Mouse (Mus musculus): ENCODE data around the gene Slc16a10. TPM values are rescaled to one million over a fixed set of nuclear protein-coding genes. Genes with fewer than 3 reads are reported as not detected.

The Slc16a10 gene
- 4.9 TPM for polyA plus RNA-seq (2015; fragmentation: Illumina TruSeq; extraction: RNeasy Lipid Tissue Mini Kit (QIAGEN cat#74804); ENCODE audit: insufficient read depth, low read depth, low replicate concordance)

DNA sequence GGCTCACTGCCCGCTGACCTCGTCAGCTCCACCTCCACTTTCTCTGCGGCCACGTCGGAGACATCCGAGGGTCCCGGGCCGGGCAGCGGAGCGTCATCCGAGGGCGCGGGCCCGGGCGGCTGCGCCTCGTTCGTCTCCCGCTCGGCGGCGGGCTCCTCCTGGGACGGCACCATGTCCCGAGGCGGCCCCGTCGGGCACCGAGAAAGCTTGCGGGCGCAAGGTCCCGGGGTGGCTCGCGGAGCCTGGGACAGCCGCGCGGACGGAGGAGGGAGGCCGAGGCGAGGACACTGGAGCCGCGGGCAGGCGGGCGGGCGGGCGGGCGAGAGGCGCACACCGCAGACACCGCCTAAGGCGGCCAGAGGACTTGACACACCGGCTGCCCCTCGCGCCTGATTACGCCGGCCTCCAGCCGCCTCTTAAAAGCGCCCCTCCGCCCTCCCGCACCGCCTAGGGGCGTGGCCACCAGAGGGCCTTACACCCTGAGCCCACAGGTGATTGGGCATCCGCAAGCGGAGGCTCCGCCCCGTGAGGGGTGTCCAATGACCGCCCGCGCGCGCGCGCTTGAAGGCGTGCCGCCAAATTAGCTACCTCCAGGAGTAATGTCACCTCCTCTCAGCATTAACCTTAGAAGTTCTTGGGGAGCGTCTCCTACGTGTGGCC, at the start of gene Slc16a10:
Slc16a10 (minus strand) TSS at position 395 of the 660 bp plus-strand sequence.

DNA sequence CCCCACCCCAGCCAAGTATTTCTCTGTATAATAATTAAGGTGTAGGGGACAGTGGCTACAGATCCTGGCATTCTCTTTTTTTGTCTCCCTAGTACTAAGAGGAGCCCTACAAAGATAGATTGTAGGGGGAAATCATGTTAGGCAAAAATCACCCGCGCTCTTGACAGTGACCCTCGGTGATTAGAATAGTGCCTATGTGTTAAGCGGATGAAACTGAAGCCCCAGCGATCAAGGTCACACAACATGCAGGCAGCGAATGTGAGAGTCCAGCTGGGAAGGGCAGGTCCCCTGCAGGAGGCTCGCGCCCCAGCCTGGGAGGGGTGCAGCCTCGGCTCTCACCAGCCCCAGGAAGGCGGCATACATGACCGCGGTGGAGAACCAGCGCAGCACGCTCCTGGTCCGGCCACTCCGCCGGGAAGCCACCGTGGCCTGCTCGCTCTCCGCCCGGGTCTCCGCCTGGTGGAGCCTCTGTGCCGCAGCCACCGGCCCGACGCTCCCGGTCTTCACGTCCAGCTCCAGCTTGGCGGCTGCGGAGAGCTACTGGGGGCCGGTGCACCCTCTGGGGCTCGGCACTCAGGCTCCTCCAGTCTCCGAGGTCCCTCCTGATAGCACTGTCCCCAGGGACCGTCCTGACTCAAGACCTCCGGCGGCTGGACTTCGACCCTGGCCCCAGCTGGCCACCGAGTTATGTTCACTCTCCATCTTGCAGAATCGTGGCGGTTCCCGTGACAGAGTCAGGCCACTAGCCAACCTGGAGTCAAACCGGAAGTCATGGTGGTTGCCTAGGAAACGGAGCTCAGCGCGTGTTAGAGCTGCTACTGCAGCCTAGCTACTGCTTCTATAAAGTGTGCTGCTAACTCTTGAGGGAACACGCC, 117.3 kb downstream of the Slc16a10 start, which contains the start of gene Mfsd4b1:
Mfsd4b1 (minus strand) TSS at position 715 of the 875 bp plus-strand sequence.

DNA sequence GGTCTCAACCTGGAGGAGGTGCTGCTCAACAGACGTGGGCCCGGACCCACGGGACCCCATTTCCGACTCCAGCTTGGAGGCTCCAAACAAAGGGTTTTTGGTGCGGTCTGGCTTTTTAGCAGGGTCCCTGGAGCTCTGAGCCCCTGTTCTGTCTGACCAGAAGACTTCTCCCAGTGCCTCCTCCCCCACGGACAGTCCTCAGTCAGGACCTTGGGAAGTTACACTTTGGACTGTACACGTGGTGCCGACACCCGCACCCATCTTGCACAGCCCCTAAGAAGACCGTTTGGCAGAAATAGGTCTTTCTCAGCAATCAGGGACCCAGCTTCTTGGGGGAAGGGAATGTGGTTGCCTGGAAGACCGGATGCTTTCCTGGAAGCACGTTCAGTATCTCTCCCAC, 155.6 kb downstream of the Slc16a10 start, which contains the start of gene Mfsd4b5:
Mfsd4b5 (minus strand) TSS at position 181 of the 400 bp plus-strand sequence.

Other genes with a start within 250 kb of the Slc16a10 start
- 1.3 TPM for gene Mfsd4b4, start 243.0 kb downstream of the Slc16a10 start, polyA plus RNA-seq (2015; fragmentation: Illumina TruSeq; extraction: RNeasy Lipid Tissue Mini Kit (QIAGEN cat#74804); ENCODE audit: insufficient read depth, low read depth, low replicate concordance)
- not detected for gene Mfsd4b2, start 215.3 kb downstream of the Slc16a10 start, polyA plus RNA-seq (2015; fragmentation: Illumina TruSeq; extraction: RNeasy Lipid Tissue Mini Kit (QIAGEN cat#74804); ENCODE audit: insufficient read depth, low read depth, low replicate concordance)
- gene Mfsd4b3, start 182.1 kb downstream of the Slc16a10 start, polyA plus RNA-seq (2015; fragmentation: Illumina TruSeq; extraction: RNeasy Lipid Tissue Mini Kit (QIAGEN cat#74804); ENCODE audit: insufficient read depth, low read depth, low replicate concordance), result not detected
- not detected for gene Mfsd4b5, start 155.6 kb downstream of the Slc16a10 start, polyA plus RNA-seq (2015; fragmentation: Illumina TruSeq; extraction: RNeasy Lipid Tissue Mini Kit (QIAGEN cat#74804); ENCODE audit: insufficient read depth, low read depth, low replicate concordance)
- not detected for gene Mfsd4b1, start 117.0 kb downstream of the Slc16a10 start, polyA plus RNA-seq (2015; fragmentation: Illumina TruSeq; extraction: RNeasy Lipid Tissue Mini Kit (QIAGEN cat#74804); ENCODE audit: insufficient read depth, low read depth, low replicate concordance)
- 3.7 TPM for gene Rpf2, start 104.8 kb upstream of the Slc16a10 start, polyA plus RNA-seq (2015; fragmentation: Illumina TruSeq; extraction: RNeasy Lipid Tissue Mini Kit (QIAGEN cat#74804); ENCODE audit: insufficient read depth, low read depth, low replicate concordance)
- 12.1 TPM for gene Gtf3c6, start 115.8 kb upstream of the Slc16a10 start, polyA plus RNA-seq (2015; fragmentation: Illumina TruSeq; extraction: RNeasy Lipid Tissue Mini Kit (QIAGEN cat#74804); ENCODE audit: insufficient read depth, low read depth, low replicate concordance)
- gene Amd1, start 159.9 kb upstream of the Slc16a10 start, polyA plus RNA-seq (2015; fragmentation: Illumina TruSeq; extraction: RNeasy Lipid Tissue Mini Kit (QIAGEN cat#74804); ENCODE audit: insufficient read depth, low read depth, low replicate concordance), result 26.2 TPM
- 3.0 TPM for gene Cdk19, start 197.3 kb upstream of the Slc16a10 start, polyA plus RNA-seq (2015; fragmentation: Illumina TruSeq; extraction: RNeasy Lipid Tissue Mini Kit (QIAGEN cat#74804); ENCODE audit: insufficient read depth, low read depth, low replicate concordance)

Data from pancreas, adult 10 weeks (tissue).